Mouse (Mus musculus) liver, postnatal 0 days (tissue): ENCODE measurements at regions not wholly inside any gene's neighbourhood (a gene's known extent, or its start where the extent isn't known, plus 50 kb on each side); places are given as distances from the start of the nearest gene placed in this dataset.

Source experiments
- CTCF ChIP-seq: sonication (generic); IDR thresholded peaks from 2 replicates; pipeline ENCODE4 v1.5.1; 2016; ENCODE audit warnings: antibody characterized with exemption, low read depth
- EP300 ChIP-seq: IDR thresholded peaks from 2 replicates; pipeline ENCODE4 v1.6.1; 2016; ENCODE audit warnings: antibody characterized with exemption, low read depth, mild to moderate bottlenecking

- TF ChIP-seq CTCF (no peak), EP300 (no peak)
Observed at GRCm38 (mm10) chr4:87379516-87380173, 149.4 kb upstream of the Slc24a2 start.
